Mouse (Mus musculus) embryonic facial prominence, embryonic 15.5 days (tissue): ENCODE data around the gene Hpse2. TPM values are rescaled to one million over a fixed set of nuclear protein-coding genes. Genes with fewer than 3 reads are reported as not detected.
A peak's percentile ranks its signal among the peaks of the same experiment; 100 is the strongest.

Experiments used
- ATAC-seq: fragments of 200-750 bp; cut with Nextera tagmentation; 2 replicates; pipeline ENCODE4 v1.8.0; 2017; ENCODE audit warnings: low read depth, moderate TSS enrichment; ENCODE audit not compliant: insufficient number of reproducible peaks, low FRiP score, low TSS enrichment
- H3K27ac ChIP-seq: fragments of 300-500 bp; sonication (generic); replicated peaks from 2 replicates; pipeline ENCODE4 v1.5.1; 2015; ENCODE audit warnings: mild to moderate bottlenecking, inconsistent platforms
- H3K27me3 ChIP-seq: fragments of 300-500 bp; sonication (generic); 2 replicates; pipeline ENCODE4 v1.6.1; 2015; ENCODE audit warnings: inconsistent platforms
- H3K36me3 ChIP-seq: fragments of 300-500 bp; sonication (generic); 2 replicates; pipeline ENCODE4 v1.6.1; 2015; ENCODE audit warnings: mild to moderate bottlenecking, inconsistent platforms
- H3K4me1 ChIP-seq: fragments of 300-500 bp; sonication (generic); 2 replicates; pipeline ENCODE4 v1.6.1; 2015; ENCODE audit warnings: inconsistent platforms
- H3K4me2 ChIP-seq: fragments of 300-500 bp; sonication (generic); replicated peaks from 2 replicates; pipeline ENCODE4 v1.6.1; 2015; ENCODE audit warnings: mild to moderate bottlenecking, inconsistent platforms
- H3K4me3 ChIP-seq: fragments of 300-500 bp; sonication (generic); replicated peaks from 2 replicates; pipeline ENCODE4 v1.5.1; 2015; ENCODE audit warnings: mild to moderate bottlenecking, inconsistent platforms
- H3K9ac ChIP-seq: fragments of 300-500 bp; sonication (generic); 2 replicates; pipeline ENCODE4 v1.6.1; 2015; ENCODE audit warnings: inconsistent platforms
- H3K9me3 ChIP-seq: fragments of 300-500 bp; sonication (generic); replicated peaks from 2 replicates; pipeline ENCODE4 v1.6.1; 2016; ENCODE audit warnings: inconsistent platforms
- WGBS: fragments of 180-500 bp; shearing (Covaris S2); methylation state at CpG from one replicate; pipeline ENCODE4 v1.1.7; 2015; 5-methylcytosine and 5-hydroxymethylcytosine counted together
- polyA plus RNA-seq: library from polyadenylated mRNA; unstranded; fragments of >200 nt; fragmentation: Nextera tagmentation; extraction: Ambion mirVana; gene quantifications from 2 replicates; pipeline ENCODE4 v1.2.1, GENCODE M21; 2015

The Hpse2 gene
- polyA plus RNA-seq, 1 experiment from 2014 or later, result 16.1 TPM

DNA sequence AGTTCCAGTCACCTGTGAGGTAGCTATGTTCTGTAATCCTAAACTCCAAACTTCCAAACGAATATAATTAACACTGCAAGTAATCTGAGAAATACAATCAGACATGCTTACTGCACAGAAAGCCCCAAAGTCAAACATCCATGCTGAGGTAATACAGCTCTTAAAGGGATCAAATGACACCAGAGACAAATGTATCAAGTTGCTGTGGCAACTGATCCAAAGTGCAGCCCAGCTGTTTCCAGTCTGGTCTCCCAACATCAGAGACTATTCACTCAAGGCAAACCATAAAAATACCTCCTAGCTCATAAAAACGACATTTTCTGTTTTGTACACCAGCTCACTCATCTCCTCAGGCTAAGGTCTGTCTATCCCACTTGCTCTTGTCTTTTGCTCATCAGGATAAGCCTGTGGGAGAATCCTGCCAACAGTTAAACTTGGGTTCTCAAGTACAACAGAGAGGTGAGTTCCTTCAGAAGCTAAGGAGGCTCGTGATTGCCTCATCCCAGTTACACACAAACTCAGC is 440.0 kb downstream of the Hpse2 start:
- WGBS, result 8% methylated on average over 3 of the region's 3 CpGs
- H3K4me3 ChIP-seq, result no peak overlapping the region
- no peaks in the 10 kb centered on the region for H3K36me3 ChIP-seq
- H3K4me1 ChIP-seq, result peaks cover 5% of the 10 kb centered on the region; the same call in 1 of the 2 replicates
- no peak overlapping the region for H3K4me2 ChIP-seq
- no peak overlapping the region for H3K27ac ChIP-seq
- 0 out of 2 replicates have a peak, but pooled peaks cover 4% of the 10 kb centered on the region for H3K9me3 ChIP-seq
- no peak overlapping the region for H3K9ac ChIP-seq
- ATAC-seq, result no peak
- H3K27me3 ChIP-seq, result no peaks in the 10 kb centered on the region

GRCm38 (mm10) chr19:42937544-42937943 is 450.6 kb downstream of the Hpse2 start:
- ATAC-seq, result no peak
- Histone ChIP-seq H3K4me3 (no peak overlapping the region), H3K4me1 (peaks cover 8% of the 10 kb centered on the region; the same call in 1 of the 2 replicates), H3K36me3 (no peaks in the 10 kb centered on the region), H3K4me2 (no peak overlapping the region), H3K27me3 (no peaks in the 10 kb centered on the region), H3K27ac (no peak overlapping the region), H3K9me3 (peaks cover 7% of the 10 kb centered on the region), H3K9ac (no peak overlapping the region)
- 53% methylated on average over 1 of the region's 1 CpGs for WGBS

DNA sequence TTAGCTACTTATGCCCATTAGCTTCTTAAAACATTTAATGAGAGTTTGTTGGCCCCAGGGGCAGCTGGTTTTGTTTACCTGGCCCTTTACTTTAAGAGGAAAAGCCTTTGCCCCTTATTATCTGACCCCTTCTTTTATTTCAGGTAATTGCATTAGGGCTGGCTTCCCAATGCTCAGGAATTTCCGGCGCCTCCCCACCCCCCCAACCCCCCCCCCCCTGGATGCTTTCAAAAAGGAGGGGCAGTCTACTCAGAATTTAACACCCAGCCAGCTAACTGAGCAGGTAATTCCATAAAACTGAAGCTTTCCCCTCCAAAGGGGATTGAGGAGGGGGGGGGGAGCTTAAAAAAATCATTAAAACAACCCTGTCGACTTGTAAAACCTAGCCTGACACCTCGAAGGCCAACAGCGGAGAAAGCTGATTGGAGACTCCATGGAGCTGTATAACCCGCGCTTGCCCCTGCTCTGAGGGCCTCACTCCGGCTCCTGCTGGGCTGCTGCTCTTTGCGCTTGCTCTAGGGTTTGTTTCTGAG is 451.4 kb downstream of the Hpse2 start:
- Histone ChIP-seq H3K4me3 (no peak overlapping the region), H3K4me2 (no peak overlapping the region), H3K36me3 (no peaks in the 10 kb centered on the region), H3K4me1 (peaks cover 8% of the 10 kb centered on the region; the same call in 1 of the 2 replicates), H3K9me3 (no peaks in the 10 kb centered on the region), H3K27me3 (no peaks in the 10 kb centered on the region), H3K27ac (no peak overlapping the region), H3K9ac (no peak overlapping the region)
- 17% methylated on average over 9 of the region's 9 CpGs for WGBS
- ATAC-seq, result no peak

- WGBS, result 30% methylated on average over 3 of the region's 3 CpGs
- H3K9ac ChIP-seq, result no peak overlapping the region
- 0 out of 2 replicates have a peak, but pooled peaks cover 4% of the 10 kb centered on the region for H3K4me1 ChIP-seq
- H3K4me2 ChIP-seq, result no peak overlapping the region
- H3K9me3 ChIP-seq, result no peaks in the 10 kb centered on the region
- ATAC-seq, result no peak
- H3K4me3 ChIP-seq, result no peak overlapping the region
- no peak overlapping the region for H3K27ac ChIP-seq
- no peaks in the 10 kb centered on the region for H3K36me3 ChIP-seq
- no peaks in the 10 kb centered on the region for H3K27me3 ChIP-seq
These were observed 458.5 kb downstream of the Hpse2 start for GRCm38 (mm10) chr19:42929702-42930101.

DNA sequence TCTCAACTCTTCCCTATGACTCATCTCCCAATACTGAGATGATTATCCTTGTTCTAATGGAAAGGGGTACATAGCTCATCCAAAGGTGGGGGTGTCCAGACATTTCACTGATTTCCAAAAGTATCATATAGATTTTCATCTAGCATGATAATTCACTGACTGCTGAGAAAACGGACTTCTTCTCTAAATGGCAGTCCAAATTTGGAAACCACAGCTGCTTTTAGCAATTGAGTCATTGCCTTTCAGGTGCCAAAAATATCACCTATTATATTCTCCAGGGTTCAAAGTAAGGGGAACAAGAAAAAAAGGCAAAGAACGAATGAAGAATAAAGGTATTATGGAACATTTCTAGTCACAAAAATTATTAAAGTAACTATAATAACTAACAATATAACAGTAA is 459.9 kb downstream of the Hpse2 start:
- H3K36me3 ChIP-seq, result no peaks in the 10 kb centered on the region
- no peak overlapping the region for H3K4me2 ChIP-seq
- 62% methylated on average over 2 of the region's 2 CpGs for WGBS
- H3K27ac ChIP-seq, result no peak overlapping the region
- no peak overlapping the region for H3K4me3 ChIP-seq
- no peaks in the 10 kb centered on the region for H3K27me3 ChIP-seq
- no peaks in the 10 kb centered on the region for H3K4me1 ChIP-seq
- H3K9me3 ChIP-seq, result no peaks in the 10 kb centered on the region
- H3K9ac ChIP-seq, result no peak overlapping the region
- ATAC-seq, result no peak

- WGBS, result 75% methylated on average over 3 of the region's 3 CpGs
- no peak overlapping the region for H3K4me3 ChIP-seq
- no peak overlapping the region for H3K4me2 ChIP-seq
- no peaks in the 10 kb centered on the region for H3K4me1 ChIP-seq
- no peak for ATAC-seq
- no peak overlapping the region for H3K27ac ChIP-seq
- H3K36me3 ChIP-seq, result no peaks in the 10 kb centered on the region
- H3K9ac ChIP-seq, result no peak overlapping the region
- no peaks in the 10 kb centered on the region for H3K27me3 ChIP-seq
- H3K9me3 ChIP-seq, result no peaks in the 10 kb centered on the region
These were observed 465.5 kb downstream of the Hpse2 start for GRCm38 (mm10) chr19:42922610-42923009.

- no peak overlapping the region for H3K27ac ChIP-seq
- H3K27me3 ChIP-seq, result no peaks in the 10 kb centered on the region
- H3K9me3 ChIP-seq, result no peaks in the 10 kb centered on the region
- no peak overlapping the region for H3K9ac ChIP-seq
- H3K4me3 ChIP-seq, result no peak overlapping the region
- 51% methylated on average over 5 of the region's 5 CpGs for WGBS
- H3K4me1 ChIP-seq, result peaks cover 28% of the 10 kb centered on the region
- ATAC-seq, result no peak
- no peaks in the 10 kb centered on the region for H3K36me3 ChIP-seq
- no peak overlapping the region for H3K4me2 ChIP-seq
These were observed 474.5 kb downstream of the Hpse2 start for GRCm38 (mm10) chr19:42913703-42914102.

DNA sequence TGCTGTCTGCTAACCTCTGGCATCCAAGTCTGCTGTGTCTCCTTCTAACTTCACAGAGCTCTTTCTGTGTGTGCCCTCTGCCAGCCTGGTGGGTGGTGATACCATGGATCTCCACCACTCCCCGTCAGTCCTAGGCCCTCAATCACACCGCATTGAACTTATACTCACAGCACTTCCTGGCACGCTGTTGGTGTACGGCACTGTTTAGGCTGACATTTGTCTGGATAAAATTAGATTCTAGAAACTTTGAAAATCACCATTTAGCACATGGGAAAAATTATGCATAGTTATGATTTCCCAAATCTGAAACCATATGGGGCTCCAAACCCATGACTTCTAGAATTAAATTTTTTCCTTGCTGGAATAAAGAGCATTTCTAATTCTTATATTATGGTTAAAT is 478.4 kb downstream of the Hpse2 start:
- 35% methylated on average over 4 of the region's 4 CpGs for WGBS
- H3K27me3 ChIP-seq, result no peaks in the 10 kb centered on the region
- peak overlapping the region; percentile 78 for H3K27ac ChIP-seq
- H3K4me3 ChIP-seq, result no peak overlapping the region
- no peaks in the 10 kb centered on the region for H3K36me3 ChIP-seq
- H3K4me2 ChIP-seq, result no peak overlapping the region
- H3K4me1 ChIP-seq, result peaks cover 32% of the 10 kb centered on the region
- peak; percentile 72; the same call in 1 of the 2 replicates for ATAC-seq
- no peak overlapping the region for H3K9ac ChIP-seq
- no peaks in the 10 kb centered on the region for H3K9me3 ChIP-seq

DNA sequence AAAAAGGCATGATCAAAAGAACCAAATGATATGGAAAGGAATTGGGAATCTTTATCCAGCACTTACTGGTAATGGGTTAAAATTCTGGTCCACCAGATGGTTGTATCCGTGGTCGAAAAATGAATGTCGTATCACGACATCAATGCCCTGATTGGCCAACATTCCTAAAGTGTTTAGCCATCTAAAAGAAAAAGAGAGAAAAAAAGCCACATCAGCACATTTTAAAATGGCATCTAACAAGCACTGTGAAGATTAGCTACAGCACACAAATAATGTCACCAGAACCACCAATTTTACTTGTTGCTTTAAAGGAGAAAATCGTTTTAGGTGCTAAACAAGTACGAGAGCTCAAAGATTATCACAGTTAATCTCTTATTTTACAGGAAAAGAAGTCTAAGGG is 479.6 kb downstream of the Hpse2 start:
- ATAC-seq, result no peak
- H3K4me1 ChIP-seq, result peaks cover 40% of the 10 kb centered on the region
- H3K4me3 ChIP-seq, result no peak overlapping the region
- no peaks in the 10 kb centered on the region for H3K36me3 ChIP-seq
- WGBS, result 53% methylated on average over 6 of the region's 6 CpGs
- no peak overlapping the region for H3K9ac ChIP-seq
- H3K9me3 ChIP-seq, result no peaks in the 10 kb centered on the region
- no peak overlapping the region for H3K27ac ChIP-seq
- H3K4me2 ChIP-seq, result no peak overlapping the region
- H3K27me3 ChIP-seq, result no peaks in the 10 kb centered on the region

DNA sequence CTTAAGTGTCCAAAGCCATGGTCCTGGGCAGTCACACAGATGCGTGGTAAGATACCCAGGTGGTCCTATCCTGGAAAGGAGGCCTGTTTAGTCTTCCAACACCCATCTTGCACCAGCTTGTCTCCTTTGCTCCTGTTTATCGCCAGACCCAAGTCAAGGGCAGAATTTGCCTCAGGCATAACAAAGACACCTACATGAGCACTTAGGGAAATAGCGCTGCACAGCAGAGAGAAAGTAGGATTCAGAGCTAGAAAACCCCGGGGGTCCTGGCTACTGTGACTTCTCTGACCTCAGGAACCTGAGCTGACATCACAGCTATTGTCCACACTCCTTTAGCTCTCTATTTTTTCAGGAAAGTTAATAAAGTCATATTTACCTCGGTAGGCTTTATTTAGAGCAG is 481.8 kb downstream of the Hpse2 start:
- Histone ChIP-seq H3K4me2 (no peak overlapping the region), H3K4me3 (no peak overlapping the region), H3K9ac (no peak overlapping the region), H3K27ac (no peak overlapping the region), H3K4me1 (peaks cover 32% of the 10 kb centered on the region), H3K36me3 (no peaks in the 10 kb centered on the region), H3K27me3 (no peaks in the 10 kb centered on the region), H3K9me3 (no peaks in the 10 kb centered on the region)
- no peak for ATAC-seq
- 62% methylated on average over 5 of the region's 5 CpGs for WGBS

GRCm38 (mm10) chr19:42904726-42905125 is 483.4 kb downstream of the Hpse2 start:
- no peaks in the 10 kb centered on the region for H3K9me3 ChIP-seq
- no peaks in the 10 kb centered on the region for H3K27me3 ChIP-seq
- no peak overlapping the region for H3K27ac ChIP-seq
- no peak overlapping the region for H3K4me3 ChIP-seq
- no peaks in the 10 kb centered on the region for H3K36me3 ChIP-seq
- H3K4me1 ChIP-seq, result peaks cover 19% of the 10 kb centered on the region
- no peak overlapping the region for H3K4me2 ChIP-seq
- WGBS, result 43% methylated on average over 7 of the region's 7 CpGs
- H3K9ac ChIP-seq, result no peak overlapping the region
- ATAC-seq, result no peak

GRCm38 (mm10) chr19:42904240-42904639 is 483.9 kb downstream of the Hpse2 start:
- H3K36me3 ChIP-seq, result no peaks in the 10 kb centered on the region
- H3K9ac ChIP-seq, result no peak overlapping the region
- no peak; the same call in 1 of the 2 replicates for ATAC-seq
- H3K9me3 ChIP-seq, result no peaks in the 10 kb centered on the region
- H3K4me1 ChIP-seq, result peaks cover 14% of the 10 kb centered on the region
- no peaks in the 10 kb centered on the region for H3K27me3 ChIP-seq
- no peak overlapping the region for H3K27ac ChIP-seq
- no peak overlapping the region for H3K4me2 ChIP-seq
- no peak overlapping the region for H3K4me3 ChIP-seq
- 53% methylated on average over 4 of the region's 4 CpGs for WGBS
